Mouse (Mus musculus) adrenal gland, postnatal 10 days (tissue): ENCODE results near the gene Olfr632. TPM values are rescaled to one million over a fixed set of nuclear protein-coding genes. Genes with fewer than 3 reads are reported as not detected.
"Not testable (repeated sequence)": the region's sequence is repeated elsewhere in the genome, so short reads cannot be mapped to it uniquely, and the experiment has no call there.

Experiments used
- DNase-seq: peaks from one replicate; pipeline ENCODE4 v3.0.0; 2021; ENCODE audit warnings: mixed read lengths
- long read RNA-seq, 2 experiments: library from polyadenylated mRNA; stranded (forward); transcript quantifications; one replicate each; pipeline ENCODE4 v2.0.0; 2021
- total RNA-seq, 2 experiments: library from RNA; stranded (reverse); gene quantifications; 2 replicates each; pipeline ENCODE4 v1.2.3; 2021

Olfr632 gene
- not detected for total RNA-seq
- long read RNA-seq, experiment 1, result 0 reads
- long read RNA-seq, experiment 2, result 0 reads

GRCm38 (mm10) chr7:103934264-103934663, at the start of gene Olfr632:
Olfr632 (plus strand) TSS chr7:103934347.
- no peak for DNase-seq

GRCm38 (mm10) chr7:103886152-103886551, 48.0 kb upstream of the Olfr632 start, which contains the start of gene Olfr66:
Olfr66 (minus strand) TSS chr7:103886252.
- DNase-seq, result no peak

- DNase-seq, result no peak
These were observed 39.8 kb upstream of the Olfr632 start, which contains the start of gene Olfr64 for GRCm38 (mm10) chr7:103894385-103894784. Olfr64 (minus strand) TSS chr7:103894485.

GRCm38 (mm10) chr7:103903187-103903586, 31.0 kb upstream of the Olfr632 start, which contains the start of gene Olfr65:
Olfr65 (plus strand) TSS chr7:103903487.
- no peak for DNase-seq

GRCm38 (mm10) chr7:103910047-103910446, 24.1 kb upstream of the Olfr632 start:
- DNase-seq, result no peak

GRCm38 (mm10) chr7:103912969-103913511, 21.1 kb upstream of the Olfr632 start:
- peak; percentile 3 for DNase-seq

- DNase-seq, result no peak
These were observed 18.8 kb upstream of the Olfr632 start for GRCm38 (mm10) chr7:103915338-103915737.

GRCm38 (mm10) chr7:103928525-103928924, 5.6 kb upstream of the Olfr632 start, which contains the start of gene Olfr631:
Olfr631 (plus strand) TSS chr7:103928825.
- no peak for DNase-seq

GRCm38 (mm10) chr7:103942730-103943129, 8.6 kb downstream of the Olfr632 start:
- DNase-seq, result peak; percentile 43

- DNase-seq, result no peak
These were observed 10.0 kb downstream of the Olfr632 start, which contains the start of gene Olfr633 for GRCm38 (mm10) chr7:103944137-103944536. Olfr633 (plus strand) TSS chr7:103944437.

GRCm38 (mm10) chr7:103966873-103967272, 32.7 kb downstream of the Olfr632 start:
- not testable (repeated sequence) for DNase-seq

- no peak for DNase-seq
These were observed 36.7 kb downstream of the Olfr632 start, which contains the start of gene Olfr635 for GRCm38 (mm10) chr7:103970852-103971251. Olfr635 (plus strand) TSS chr7:103971152.

GRCm38 (mm10) chr7:103971782-103972181, 37.6 kb downstream of the Olfr632 start:
- no peak for DNase-seq

Other genes starting within 250 kb of the Olfr632 start
- gene Olfr243, start 219.7 kb upstream of the Olfr632 start, total RNA-seq, result not detected
- not detected for gene Olfr628, start 204.0 kb upstream of the Olfr632 start, total RNA-seq
- not detected for gene Olfr629, start 189.4 kb upstream of the Olfr632 start, total RNA-seq
- gene Olfr630, start 177.0 kb upstream of the Olfr632 start, total RNA-seq, result not detected
- gene Olfr69, start 162.8 kb upstream of the Olfr632 start, total RNA-seq, result not detected
- not detected for gene Olfr68, start 154.6 kb upstream of the Olfr632 start, total RNA-seq
- not detected for gene Olfr67, start 142.5 kb upstream of the Olfr632 start, total RNA-seq
- 100 to 1,000 TPM; 489 to 710 TPM for gene Hbb-bt, start 120.4 kb upstream of the Olfr632 start, total RNA-seq
- gene Hbb-bs, start 106.3 kb upstream of the Olfr632 start, total RNA-seq, result 1,000 to 10,000 TPM; 3,542 to 4,429 TPM
- gene Hbb-bh2, start 93.8 kb upstream of the Olfr632 start, total RNA-seq, result not detected
- gene Hbb-bh1, start 91.2 kb upstream of the Olfr632 start, total RNA-seq, result not detected
- not detected for gene Hbb-y, start 81.1 kb upstream of the Olfr632 start, total RNA-seq
- not detected for gene Olfr66, start 48.1 kb upstream of the Olfr632 start, total RNA-seq
- gene Olfr64, start 39.9 kb upstream of the Olfr632 start, total RNA-seq, result not detected
- gene Olfr65, start 30.9 kb upstream of the Olfr632 start, total RNA-seq, result not detected
- not detected for gene Olfr631, start 5.5 kb upstream of the Olfr632 start, total RNA-seq
- gene Olfr633, start 10.1 kb downstream of the Olfr632 start, total RNA-seq, result not detected
- not detected for gene Olfr635, start 36.8 kb downstream of the Olfr632 start, total RNA-seq
- gene Olfr638, start 64.4 kb downstream of the Olfr632 start, total RNA-seq, result not detected
- under 1 TPM in 1 of 2 experiments, not detected in 1; 0.06 TPM for gene Olfr639, start 83.0 kb downstream of the Olfr632 start, total RNA-seq
- gene Olfr640, start 91.2 kb downstream of the Olfr632 start, total RNA-seq, result not detected
- not detected for gene Olfr641, start 101.1 kb downstream of the Olfr632 start, total RNA-seq
- gene Olfr642, start 118.3 kb downstream of the Olfr632 start, total RNA-seq, result not detected
- not detected for gene 4930516K23Rik, start 127.1 kb downstream of the Olfr632 start, total RNA-seq
- not detected for gene Olfr644, start 137.5 kb downstream of the Olfr632 start, total RNA-seq
- not detected for gene Olfr645, start 151.1 kb downstream of the Olfr632 start, total RNA-seq
- not detected for gene Olfr646, start 170.5 kb downstream of the Olfr632 start, total RNA-seq
- gene Ubqln5, start 195.5 kb downstream of the Olfr632 start, total RNA-seq, result not detected
- not detected for gene Olfr643, start 203.1 kb downstream of the Olfr632 start, total RNA-seq
- not detected for gene Ubqln3, start 208.9 kb downstream of the Olfr632 start, total RNA-seq
- gene Ubqlnl, start 216.2 kb downstream of the Olfr632 start, total RNA-seq, result not detected
- gene Olfm5, start 230.5 kb downstream of the Olfr632 start, total RNA-seq, result not detected
- gene Olfr648, start 249.0 kb downstream of the Olfr632 start, total RNA-seq, result not detected